Mouse (Mus musculus) lung, embryonic 15.5 days (tissue): ENCODE data around the gene Tmem189. TPM values are rescaled to one million over a fixed set of nuclear protein-coding genes. Genes with fewer than 3 reads are reported as not detected.
"Not testable (repeated sequence)": the region's sequence is repeated elsewhere in the genome, so short reads cannot be mapped to it uniquely, and the experiment has no call there.

Experiments used
- ATAC-seq: fragments of 200-750 bp; cut with Nextera tagmentation; 2 replicates; pipeline ENCODE4 v1.8.0; 2017; ENCODE audit warnings: moderate number of reproducible peaks, borderline replicate concordance; ENCODE audit not compliant: low FRiP score, low TSS enrichment; ENCODE audit errors: extremely low read depth
- H3K27ac ChIP-seq: fragments of 300-500 bp; sonication (generic); 2 replicates; pipeline ENCODE4 v1.5.1; 2015; ENCODE audit warnings: moderate library complexity, mild to moderate bottlenecking, inconsistent platforms
- H3K27me3 ChIP-seq: fragments of 300-500 bp; sonication (generic); 2 replicates; pipeline ENCODE4 v1.6.1; 2015; ENCODE audit warnings: inconsistent platforms
- H3K36me3 ChIP-seq: fragments of 300-500 bp; sonication (generic); 2 replicates; pipeline ENCODE4 v1.6.1; 2015; ENCODE audit warnings: inconsistent platforms
- H3K4me1 ChIP-seq: fragments of 300-500 bp; sonication (generic); 2 replicates; pipeline ENCODE4 v1.6.1; 2015; ENCODE audit warnings: inconsistent platforms
- H3K4me2 ChIP-seq: fragments of 300-500 bp; sonication (generic); 2 replicates; pipeline ENCODE4 v1.6.1; 2015; ENCODE audit warnings: inconsistent platforms, mild to moderate bottlenecking, moderate library complexity
- H3K4me3 ChIP-seq: fragments of 300-500 bp; sonication (generic); 2 replicates; pipeline ENCODE4 v1.5.1; 2015; ENCODE audit warnings: mild to moderate bottlenecking, inconsistent platforms
- H3K9ac ChIP-seq: fragments of 300-500 bp; sonication (generic); 2 replicates; pipeline ENCODE4 v1.6.1; 2015; ENCODE audit warnings: inconsistent platforms
- H3K9me3 ChIP-seq: fragments of 300-500 bp; sonication (generic); 2 replicates; pipeline ENCODE4 v1.6.1; 2016; ENCODE audit warnings: inconsistent platforms
- WGBS: fragments of 180-500 bp; shearing (Covaris S2); methylation state at CpG from one replicate; pipeline ENCODE4 v1.1.7; 2015; 5-methylcytosine and 5-hydroxymethylcytosine counted together
- polyA plus RNA-seq: library from polyadenylated mRNA; unstranded; fragments of >200 nt; fragmentation: Nextera tagmentation; extraction: Ambion mirVana; gene quantifications from 2 replicates; pipeline ENCODE4 v1.2.1, GENCODE M21; 2015

Tmem189 gene
- polyA plus RNA-seq, 1 experiment from 2014 or later, result 43.8 TPM

DNA sequence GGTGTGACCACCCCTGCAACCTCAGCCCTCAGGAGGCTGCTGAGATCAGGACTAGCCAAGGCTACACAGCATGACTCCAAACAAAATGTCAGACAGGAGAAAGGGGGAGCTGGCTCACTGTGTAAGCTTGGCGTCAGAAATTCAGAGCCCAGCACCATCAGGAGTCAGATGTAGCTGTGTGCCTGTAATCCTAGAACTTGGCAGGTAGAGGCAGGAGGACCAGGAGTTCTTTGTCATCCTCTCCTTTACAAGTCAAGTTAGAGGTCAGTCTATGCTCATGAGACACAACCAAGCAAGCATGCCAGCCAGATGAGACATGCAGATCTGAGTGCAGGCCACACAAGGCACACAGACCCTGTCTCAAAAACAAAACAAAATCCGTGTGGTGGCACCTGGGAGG is 64.0 kb downstream of the Tmem189 start:
- Histone ChIP-seq H3K4me2 (no peak overlapping the region), H3K4me1 (peaks cover 35% of the 10 kb centered on the region), H3K9ac (no peak overlapping the region), H3K9me3 (no peaks in the 10 kb centered on the region), H3K27me3 (no peaks in the 10 kb centered on the region), H3K27ac (no peak overlapping the region), H3K36me3 (0 out of 2 replicates have a peak, but pooled peaks cover 5% of the 10 kb centered on the region), H3K4me3 (no peak overlapping the region)
- ATAC-seq, result no peak
- 38% methylated on average over 2 of the region's 2 CpGs for WGBS

DNA sequence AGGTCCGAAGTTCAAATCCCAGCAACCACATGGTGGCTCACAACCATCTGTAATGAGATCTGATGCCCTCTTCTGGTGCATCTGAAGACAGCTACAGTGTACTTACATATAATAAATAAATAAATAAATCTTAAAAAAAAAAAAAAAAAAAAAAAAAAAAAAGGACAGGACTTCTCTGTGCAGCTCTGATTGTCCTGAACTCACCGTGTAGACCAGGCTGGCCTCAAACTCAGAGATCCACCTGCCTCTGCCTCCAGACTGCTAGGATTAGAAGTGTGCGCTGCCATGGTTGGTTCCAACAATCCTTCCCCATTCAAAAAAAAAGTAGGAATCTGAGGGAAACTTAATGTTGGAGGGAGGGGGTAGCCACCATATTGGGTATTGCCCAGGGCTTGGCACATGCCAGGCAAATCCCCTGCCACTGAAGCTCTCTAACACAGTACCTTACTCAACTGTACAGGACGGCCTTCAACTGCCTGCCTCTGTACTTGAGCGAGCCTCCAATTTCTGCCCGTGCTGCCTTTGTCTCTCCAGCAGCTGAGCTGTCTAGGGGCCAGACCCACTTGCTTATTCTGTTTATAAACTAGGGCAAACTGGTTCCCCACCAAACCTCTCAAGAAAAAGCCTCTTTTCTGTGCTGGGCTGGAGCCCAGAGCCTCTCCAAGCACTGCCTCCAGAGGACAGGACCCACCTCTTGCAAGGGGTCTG is 65.1 kb downstream of the Tmem189 start:
- 80% methylated on average over 5 of the region's 6 CpGs for WGBS
- H3K9ac ChIP-seq, result no peak overlapping the region
- H3K36me3 ChIP-seq, result 0 out of 2 replicates have a peak, but pooled peaks cover 5% of the 10 kb centered on the region
- H3K4me1 ChIP-seq, result peaks cover 23% of the 10 kb centered on the region
- no peak overlapping the region for H3K4me2 ChIP-seq
- no peaks in the 10 kb centered on the region for H3K27me3 ChIP-seq
- H3K4me3 ChIP-seq, result no peak overlapping the region
- no peaks in the 10 kb centered on the region for H3K9me3 ChIP-seq
- H3K27ac ChIP-seq, result 0 out of 2 replicates have a peak overlapping the region, but pooled peaks have one; percentile 3
- no peak for ATAC-seq

DNA sequence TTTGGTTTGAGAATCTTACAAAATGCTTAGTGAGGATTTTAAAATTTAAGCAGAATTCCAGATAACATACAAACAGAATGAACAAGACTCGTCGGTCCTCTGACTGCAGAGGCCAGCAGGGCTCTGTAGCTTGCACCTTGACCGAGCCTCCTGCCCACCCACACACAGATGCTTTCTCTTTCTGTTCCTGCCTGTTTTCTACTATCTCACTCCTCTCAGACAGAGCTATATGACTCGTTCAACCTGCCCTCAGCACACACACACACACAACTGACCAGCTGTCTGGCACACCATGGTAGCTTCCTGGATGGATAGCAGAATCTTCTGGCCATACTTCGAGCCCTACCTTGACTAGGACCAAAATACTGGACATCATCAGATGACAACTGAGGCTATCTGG is 66.7 kb downstream of the Tmem189 start:
- Histone ChIP-seq H3K36me3 (0 out of 2 replicates have a peak, but pooled peaks cover 5% of the 10 kb centered on the region), H3K27ac (no peak overlapping the region), H3K9me3 (no peaks in the 10 kb centered on the region), H3K4me2 (no peak overlapping the region), H3K4me3 (no peak overlapping the region), H3K9ac (no peak overlapping the region), H3K27me3 (no peaks in the 10 kb centered on the region), H3K4me1 (peaks cover 9% of the 10 kb centered on the region; the same call in 1 of the 2 replicates)
- WGBS, result 68% methylated on average over 5 of the region's 5 CpGs
- no peak for ATAC-seq

DNA sequence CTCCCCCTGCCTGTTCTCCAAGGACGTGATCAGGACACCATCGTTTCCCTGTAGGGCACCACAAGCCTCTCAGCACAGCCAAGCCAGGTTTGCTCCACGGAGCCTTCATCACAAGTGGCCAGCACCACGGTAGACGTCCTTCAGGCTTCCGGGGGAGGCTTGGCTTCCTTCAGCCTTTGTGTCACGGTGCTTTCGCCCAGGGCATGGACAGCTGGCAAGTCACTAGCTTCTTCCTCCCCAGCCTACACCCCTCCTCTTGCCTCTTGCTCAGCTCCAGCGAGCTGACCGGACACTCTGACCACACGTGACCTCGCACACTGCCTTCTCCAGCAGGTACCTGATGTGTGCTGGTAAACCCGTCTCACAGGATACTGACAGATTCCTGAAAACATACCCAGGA is 67.3 kb downstream of the Tmem189 start:
- 70% methylated on average over 13 of the region's 13 CpGs for WGBS
- Histone ChIP-seq H3K4me1 (peaks cover 9% of the 10 kb centered on the region; the same call in 1 of the 2 replicates), H3K27ac (no peak overlapping the region), H3K4me2 (no peak overlapping the region), H3K9ac (no peak overlapping the region), H3K36me3 (peaks cover 8% of the 10 kb centered on the region), H3K27me3 (no peaks in the 10 kb centered on the region), H3K9me3 (no peaks in the 10 kb centered on the region), H3K4me3 (no peak overlapping the region)
- no peak for ATAC-seq

DNA sequence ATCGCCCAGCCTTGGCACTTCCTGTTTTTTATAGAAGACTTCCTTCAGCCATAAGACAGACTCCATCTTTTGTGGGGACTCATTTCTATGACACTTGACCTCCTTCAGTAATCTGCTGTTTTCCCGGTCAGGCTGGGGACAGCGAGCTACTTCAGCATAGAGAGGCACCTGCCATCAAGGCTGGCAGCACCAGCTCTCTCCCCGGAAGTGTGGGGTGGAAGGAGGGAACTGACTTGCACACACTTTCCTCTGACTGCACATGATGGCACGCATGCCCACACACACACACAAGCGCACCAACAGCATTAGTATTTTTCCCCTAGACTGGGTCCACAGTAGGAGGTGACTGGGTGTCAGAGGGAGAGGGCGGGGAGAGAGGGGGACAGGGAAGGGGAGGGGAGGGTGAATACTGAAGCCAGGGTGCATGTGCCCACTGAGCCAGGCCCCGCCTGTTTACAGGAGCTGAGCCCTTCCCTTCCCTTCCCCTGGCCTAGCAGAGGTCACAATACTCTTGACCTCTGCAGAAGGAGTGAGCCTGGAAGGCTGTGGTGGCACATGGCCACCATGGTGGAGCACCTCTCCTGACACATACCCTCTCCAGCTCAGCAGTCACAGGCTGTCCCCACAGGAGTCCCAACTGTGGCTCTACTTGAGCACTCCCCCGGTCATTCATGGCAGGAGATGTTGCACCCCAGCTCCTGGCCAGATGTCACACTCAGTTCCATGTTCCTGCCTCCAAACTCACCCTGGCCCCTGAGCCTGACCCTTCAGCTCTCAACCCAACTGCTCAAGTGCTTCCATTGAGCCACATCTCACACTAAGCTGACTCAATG is 68.2 kb downstream of the Tmem189 start:
- no peak overlapping the region for H3K4me2 ChIP-seq
- H3K27me3 ChIP-seq, result no peaks in the 10 kb centered on the region
- H3K9me3 ChIP-seq, result no peaks in the 10 kb centered on the region
- H3K4me3 ChIP-seq, result no peak overlapping the region
- H3K36me3 ChIP-seq, result peaks cover 12% of the 10 kb centered on the region
- H3K27ac ChIP-seq, result no peak overlapping the region
- H3K9ac ChIP-seq, result no peak overlapping the region
- no peak for ATAC-seq
- peaks cover 9% of the 10 kb centered on the region; the same call in 1 of the 2 replicates for H3K4me1 ChIP-seq
- 66% methylated on average over 9 of the region's 9 CpGs for whole genome bisulfite sequencing

DNA sequence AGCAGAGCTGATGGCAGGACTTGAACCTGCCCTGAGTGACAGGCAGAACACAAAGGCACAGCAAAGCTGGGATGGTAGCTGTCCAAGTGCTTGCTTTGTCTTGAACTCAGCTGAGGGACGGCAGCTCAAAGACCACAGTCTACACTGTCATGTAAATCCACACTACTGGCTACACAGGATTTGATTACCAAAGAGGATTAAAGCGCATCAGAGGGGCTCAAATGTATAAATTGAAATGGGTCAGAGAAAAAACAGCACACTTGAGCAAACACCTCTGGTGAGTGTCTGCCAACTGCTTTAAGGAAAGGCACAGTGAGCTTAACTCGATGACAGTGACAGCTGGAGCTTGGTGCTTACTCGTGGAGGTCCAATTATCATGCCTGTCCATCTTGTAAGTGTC is 72.2 kb downstream of the Tmem189 start:
- WGBS, result 60% methylated on average over 4 of the region's 4 CpGs
- H3K4me3 ChIP-seq, result no peak overlapping the region
- peaks cover 49% of the 10 kb centered on the region for H3K36me3 ChIP-seq
- no peak for ATAC-seq
- H3K4me2 ChIP-seq, result no peak overlapping the region
- H3K27ac ChIP-seq, result no peak overlapping the region
- H3K9ac ChIP-seq, result no peak overlapping the region
- H3K9me3 ChIP-seq, result no peaks in the 10 kb centered on the region
- no peaks in the 10 kb centered on the region for H3K27me3 ChIP-seq
- H3K4me1 ChIP-seq, result peaks cover 9% of the 10 kb centered on the region; the same call in 1 of the 2 replicates

DNA sequence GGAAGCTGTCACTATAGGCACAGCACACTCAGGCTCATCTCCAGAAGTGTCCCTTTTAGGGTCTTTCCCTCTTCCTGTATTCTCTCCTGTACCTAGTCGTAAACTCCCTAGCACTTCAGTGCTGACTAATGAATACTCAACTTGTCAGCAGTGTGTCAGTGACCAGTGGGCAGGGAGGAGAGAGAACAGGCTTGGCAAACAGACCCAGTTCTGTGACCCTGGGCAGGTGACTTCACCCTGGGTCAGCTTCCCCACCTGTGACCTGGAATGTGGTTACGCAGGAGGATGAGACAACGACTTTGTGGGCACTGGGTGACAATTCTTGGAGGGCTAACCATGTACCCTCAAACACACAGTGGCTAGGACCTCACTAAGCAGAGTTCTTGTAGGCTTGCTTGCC is 72.6 kb downstream of the Tmem189 start:
- H3K36me3 ChIP-seq, result peaks cover 53% of the 10 kb centered on the region

DNA sequence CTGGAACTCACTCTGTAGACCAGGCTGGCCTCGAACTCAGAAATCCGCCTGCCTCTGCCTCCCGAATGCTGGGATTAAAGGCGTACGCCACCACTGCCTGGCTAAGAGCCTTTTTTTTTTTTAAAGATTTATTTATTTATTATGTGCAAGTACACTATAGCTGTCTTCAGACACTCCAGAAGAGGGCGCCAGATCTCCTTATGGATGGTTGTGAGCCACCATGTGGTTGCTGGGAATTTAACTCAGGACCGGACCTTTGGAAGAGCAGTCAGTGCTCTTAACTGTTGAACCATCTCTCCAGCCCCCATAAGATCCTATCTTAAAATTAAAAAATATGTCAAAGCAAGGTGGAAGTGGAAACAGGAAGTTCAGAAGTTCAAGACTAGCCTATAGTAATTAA is 76.3 kb downstream of the Tmem189 start:
- H3K4me1 ChIP-seq, ATAC-seq, H3K4me3 ChIP-seq, H3K9me3 ChIP-seq, H3K27me3 ChIP-seq, H3K27ac ChIP-seq, H3K9ac ChIP-seq, H3K4me2 ChIP-seq: not testable (repeated sequence)
- WGBS, result 93% methylated on average over 7 of the region's 7 CpGs
- H3K36me3 ChIP-seq, result peaks cover 72% of the 10 kb centered on the region

More for the DNA sequence above, 72.6 kb downstream of the Tmem189 start:
- no peak for ATAC-seq
- no peaks in the 10 kb centered on the region for H3K9me3 ChIP-seq
- H3K4me2 ChIP-seq, result no peak overlapping the region
- H3K4me3 ChIP-seq, result no peak overlapping the region
- 77% methylated on average over 3 of the region's 3 CpGs for WGBS
- H3K27ac ChIP-seq, result no peak overlapping the region
- H3K9ac ChIP-seq, result no peak overlapping the region
- no peaks in the 10 kb centered on the region for H3K27me3 ChIP-seq
- H3K4me1 ChIP-seq, result peaks cover 6% of the 10 kb centered on the region; the same call in 1 of the 2 replicates

DNA sequence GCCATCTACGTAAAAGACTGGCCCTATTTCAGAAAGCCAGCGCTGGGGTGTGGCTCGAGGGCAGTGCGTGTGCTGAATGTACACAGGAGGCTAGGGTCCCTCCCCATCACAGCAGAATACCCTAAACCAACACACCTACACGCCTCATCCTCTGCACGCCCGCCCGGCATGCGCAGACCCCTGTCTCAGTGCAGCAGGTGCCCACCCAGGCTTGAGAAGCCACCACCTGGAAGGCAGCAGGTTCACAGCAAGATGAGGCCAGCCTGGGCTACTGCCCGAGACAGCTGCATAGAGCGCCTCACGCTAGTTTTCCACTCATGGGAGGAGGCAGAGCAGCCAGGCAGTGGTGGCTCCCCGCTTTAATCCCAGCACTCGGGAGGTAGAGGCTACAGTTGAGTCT is 77.5 kb downstream of the Tmem189 start:
- H3K4me2 ChIP-seq, result no peak overlapping the region
- H3K9ac ChIP-seq, result no peak overlapping the region
- no peaks in the 10 kb centered on the region for H3K27me3 ChIP-seq
- H3K9me3 ChIP-seq, result no peaks in the 10 kb centered on the region
- no peak for ATAC-seq
- no peak overlapping the region for H3K4me3 ChIP-seq
- peaks cover 69% of the 10 kb centered on the region for H3K36me3 ChIP-seq
- 90% methylated on average over 14 of the region's 14 CpGs for WGBS
- H3K27ac ChIP-seq, result no peak overlapping the region
- no peaks in the 10 kb centered on the region for H3K4me1 ChIP-seq

DNA sequence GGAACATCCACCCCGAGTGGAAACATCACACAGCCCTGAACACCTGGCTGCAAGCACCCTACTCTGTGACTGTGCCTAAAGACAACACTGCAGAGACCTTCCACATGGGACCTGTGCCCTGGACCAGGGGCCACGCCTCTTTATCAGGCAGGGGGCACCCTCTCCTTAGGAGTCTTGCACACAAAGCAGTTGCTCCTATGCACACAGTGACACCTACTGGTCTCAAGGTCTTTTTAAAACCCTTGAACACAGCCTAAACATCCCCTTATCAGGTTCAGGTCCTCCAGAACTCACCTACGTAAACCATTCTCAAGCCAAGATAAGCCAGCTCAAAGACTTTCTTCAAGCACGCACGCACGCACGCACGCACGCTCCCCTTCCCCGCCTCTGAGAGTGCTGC is 78.3 kb downstream of the Tmem189 start:
- H3K9me3 ChIP-seq, result no peaks in the 10 kb centered on the region
- H3K9ac ChIP-seq, result no peak overlapping the region
- H3K4me2 ChIP-seq, result no peak overlapping the region
- no peak overlapping the region for H3K27ac ChIP-seq
- H3K36me3 ChIP-seq, result peaks cover 65% of the 10 kb centered on the region
- H3K4me3 ChIP-seq, result no peak overlapping the region
- H3K27me3 ChIP-seq, result no peaks in the 10 kb centered on the region
- no peak for ATAC-seq
- no peaks in the 10 kb centered on the region for H3K4me1 ChIP-seq
- WGBS, result 79% methylated on average over 10 of the region's 10 CpGs

DNA sequence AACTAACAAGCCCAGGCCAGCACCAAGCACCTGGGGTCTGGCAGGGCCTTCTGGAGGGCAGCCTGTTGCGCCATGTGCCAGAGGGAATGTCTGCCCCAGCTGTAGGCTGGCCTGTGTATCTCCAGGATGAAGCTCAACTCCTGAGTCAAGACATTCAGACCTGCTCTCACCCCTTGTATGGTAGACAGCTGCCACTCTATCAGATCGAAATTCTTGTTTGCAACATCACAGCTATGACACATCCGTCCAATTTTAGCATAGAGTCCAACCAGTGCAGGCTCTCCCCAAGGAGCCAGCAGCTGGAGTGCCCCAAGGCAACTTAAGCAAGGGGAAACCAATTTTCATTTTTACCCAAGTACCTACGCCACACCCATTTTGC is 82.9 kb downstream of the Tmem189 start:
- H3K27me3 ChIP-seq, result no peaks in the 10 kb centered on the region
- H3K4me2 ChIP-seq, result no peak overlapping the region
- ATAC-seq, result no peak
- no peak overlapping the region for H3K27ac ChIP-seq
- H3K4me3 ChIP-seq, result no peak overlapping the region
- H3K4me1 ChIP-seq, result peaks cover 10% of the 10 kb centered on the region
- 74% methylated on average over 4 of the region's 4 CpGs for WGBS
- peaks cover 24% of the 10 kb centered on the region for H3K36me3 ChIP-seq
- no peaks in the 10 kb centered on the region for H3K9me3 ChIP-seq
- H3K9ac ChIP-seq, result no peak overlapping the region
